Mouse (Mus musculus): ENCODE data around the gene Pctp. TPM values are rescaled to one million over a fixed set of nuclear protein-coding genes. Genes with fewer than 3 reads are reported as not detected.
A peak's percentile ranks its signal among the peaks of the same experiment; 100 is the strongest.

The Pctp gene
- total RNA-seq, 2 experiments from 2014 or later: 3.4 to 3.8 TPM

- no peak for DNase-seq (ENCODE audit: low spot score)
These were observed 23.5 kb downstream of the Pctp start for GRCm38 (mm10) chr11:89978914-89979818.

GRCm38 (mm10) chr11:89978353-89978831 lies 24.3 kb downstream of the Pctp start:
- DNase-seq (ENCODE audit: low spot score): peak; percentile 45

GRCm38 (mm10) chr11:89977746-89978352 lies 24.8 kb downstream of the Pctp start:
- no peak for DNase-seq (ENCODE audit: low spot score)

- no peak for DNase-seq (ENCODE audit: low spot score)
These were observed 26.3 kb downstream of the Pctp start for GRCm38 (mm10) chr11:89976361-89976760.

GRCm38 (mm10) chr11:89971296-89971695 lies 31.4 kb downstream of the Pctp start:
- no peak for DNase-seq (ENCODE audit: low spot score)

GRCm38 (mm10) chr11:89970726-89971125 lies 32.0 kb downstream of the Pctp start:
- no peak for DNase-seq (ENCODE audit: low spot score)

- no peak for DNase-seq (ENCODE audit: low spot score)
These were observed 33.6 kb downstream of the Pctp start for GRCm38 (mm10) chr11:89969131-89969530.

GRCm38 (mm10) chr11:89950691-89951270 lies 51.9 kb downstream of the Pctp start:
- no peak for DNase-seq (ENCODE audit: low spot score)

GRCm38 (mm10) chr11:89947806-89948205 lies 54.9 kb downstream of the Pctp start:
- peak; percentile 45 for DNase-seq (ENCODE audit: low spot score)

- no peak for DNase-seq (ENCODE audit: low spot score)
These were observed 57.5 kb downstream of the Pctp start for GRCm38 (mm10) chr11:89945159-89945558.

- no peak for DNase-seq (ENCODE audit: low spot score)
These were observed 65.5 kb downstream of the Pctp start for GRCm38 (mm10) chr11:89937241-89937640.

Other genes starting within 250 kb of the Pctp start
- gene Ankfn1, start 225.2 kb downstream of the Pctp start, total RNA-seq (2021): under 1 TPM; 0.17 to 0.23 TPM
- 10 to 100 TPM; 11.9 to 18.9 TPM for gene Tmem100, start 27.5 kb upstream of the Pctp start, total RNA-seq (2021)
- 1 to 10 TPM; 1.2 to 2.6 TPM for gene Gm45716, start 184.8 kb upstream of the Pctp start, total RNA-seq (2021)
- 10 to 100 TPM in 1 of 2 experiments, 1 to 10 TPM in 1; 9.5 to 16.2 TPM for gene Mmd, start 246.6 kb upstream of the Pctp start, total RNA-seq (2021)

All from gastrocnemius, adult 18-20 months (tissue).